In the genomic region with DNA sequence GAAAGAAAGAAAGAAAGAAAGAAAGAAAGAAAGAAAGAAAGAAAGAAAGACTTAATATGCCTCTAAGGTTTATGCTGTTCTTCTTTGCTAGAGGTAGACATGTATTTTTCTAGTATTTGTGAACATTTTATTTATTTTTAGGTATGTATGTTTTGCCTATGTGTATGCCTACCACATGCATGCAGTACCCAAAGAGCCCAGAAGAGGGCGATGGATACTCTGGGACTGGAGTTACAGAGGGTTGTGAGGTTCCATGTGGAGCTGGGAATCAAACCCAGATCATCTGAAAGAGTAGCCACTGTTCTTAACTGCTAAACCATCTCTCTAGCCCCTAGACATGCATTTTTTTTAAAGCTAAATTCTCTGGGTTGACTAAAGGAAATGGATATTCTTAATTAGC, we compare ENCODE assay signal across 17 mouse cellular contexts.
DNase-seq lines count a peak whose midpoint lies in the region; ATAC-seq and TF ChIP-seq lines count a peak whose summit lies in the region.
"Had no signal": no experiment of that assay in that cellular context is flagged by ENCODE, and none has a peak within 500 bp of the region (broad histone marks: within the 10 kb centered on the region; RNA-seq: fewer than 3 reads in every experiment).

No protein-coding gene starts in this region.

- intact Hi-C loops in heart, postnatal 25 days (cut with DNase I): no loop called here

- no peak overlapping the region for H3K4me3 ChIP-seq in heart, embryonic 12.5 days
- H3K4me3 ChIP-seq in liver, adult 2 months (ENCODE audit: insufficient read depth, low read depth, low read length): no peak overlapping the region
- H3K4me3 ChIP-seq in liver, embryonic 11.5 days (ENCODE audit: low read depth, low read length): no peak overlapping the region
- 0 out of 4 replicates have a peak overlapping the region, but pooled peaks of 1 of the 2 experiments have one; percentile 23 for H3K4me3 ChIP-seq in MEL (ENCODE audit: control insufficient read depth in 1 of 2, insufficient read depth in 1 of 2, low read depth in 2 of 2, low read length in 2 of 2)
- H3K4me3 ChIP-seq in embryonic facial prominence, embryonic 10.5 days: no peak overlapping the region
- H3K4me3 ChIP-seq: forebrain, embryonic 10.5 days; hindbrain, embryonic 13.5 days; neural tube, embryonic 13.5 days had no signal

- WGBS in heart, embryonic 12.5 days: 34% methylated on average over 1 of the region's 1 CpGs
- 79% methylated on average over 1 of the region's 1 CpGs for WGBS in liver, adult 2 months
- WGBS in liver, embryonic 11.5 days: 42% methylated on average over 1 of the region's 1 CpGs
- 57% methylated on average over 1 of the region's 1 CpGs for WGBS in embryonic facial prominence, embryonic 10.5 days

- TF ChIP-seq EP300 in MEL (IDR thresholded peaks at IDR 0.05; ENCODE audit: low read depth in 1 of 2, low read length in 2 of 2): no peak

- peak overlapping the region; percentile 37; the same call in 1 of the 2 replicates for H3K27ac ChIP-seq in heart, embryonic 12.5 days (ENCODE audit: poor library complexity, severe bottlenecking)
- H3K27ac ChIP-seq in liver, adult 2 months (replicated peaks; ENCODE audit: insufficient read depth, low read depth, low read length): no peak overlapping the region
- no peak overlapping the region; the same call in 1 of the 2 replicates for H3K27ac ChIP-seq in liver, embryonic 11.5 days (ENCODE audit: low read depth, low read length)
- peak overlapping the region; percentile 22 for H3K27ac ChIP-seq in MEL (ENCODE audit: control insufficient read depth, low read depth, low read length)
- no peak overlapping the region for H3K27ac ChIP-seq in embryonic facial prominence, embryonic 10.5 days (replicated peaks)
- H3K27ac ChIP-seq: forebrain, embryonic 10.5 days; hindbrain, embryonic 13.5 days; neural tube, embryonic 13.5 days had no signal

- peaks cover 93% of the 10 kb centered on the region for H3K4me1 ChIP-seq in heart, embryonic 12.5 days (replicated peaks)
- H3K4me1 ChIP-seq in liver, adult 2 months (ENCODE audit: control insufficient read depth, insufficient read depth, low read length): peaks cover 9% of the 10 kb centered on the region
- peaks cover 36% of the 10 kb centered on the region for H3K4me1 ChIP-seq in liver, embryonic 11.5 days (replicated peaks; ENCODE audit: control insufficient read depth, insufficient read depth, low read length)
- H3K4me1 ChIP-seq in MEL (ENCODE audit: control insufficient read depth in 1 of 2, insufficient read depth in 2 of 2, low read length in 2 of 2): peaks cover 15 to 27% of the 10 kb centered on the region in 2 experiments
- H3K4me1 ChIP-seq in embryonic facial prominence, embryonic 10.5 days: peaks cover 50% of the 10 kb centered on the region

- TF ChIP-seq CTCF in liver, adult 2 months (IDR thresholded peaks at IDR 0.05; ENCODE audit: low read depth, low read length): peak; percentile 3; the same call in 1 of the 2 replicates
- TF ChIP-seq CTCF in MEL (IDR thresholded peaks at IDR 0.05 in 2 of 3, conservative IDR thresholded peaks at IDR 0.05 in 1 of 3; ENCODE audit: control insufficient read depth in 1 of 3, insufficient read depth in 1 of 3, low read depth in 2 of 3, low read length in 3 of 3, poor library complexity in 1 of 3, severe bottlenecking in 1 of 3): peak; percentile 50 to 77 (median 52)

- DNase-seq in heart, postnatal 25 days (ENCODE audit: low spot score): no peak
- no peak for DNase-seq in liver, adult 2 months (ENCODE audit: extremely low read depth, low read depth, low spot score)
- no peak for DNase-seq in liver, embryonic 11.5 days (ENCODE audit: low spot score)
- DNase-seq in 416B (ENCODE audit: low read depth): peak; percentile 7
- peak; percentile 69 for DNase-seq in MEL (ENCODE audit: low read depth, low spot score)
- DNase-seq in urinary bladder, adult 18-20 months (ENCODE audit: low spot score in 2 of 2): no peak
- no peak for DNase-seq in embryonic facial prominence, embryonic 10.5 days (ENCODE audit: low spot score)
- DNase-seq: cerebellum, adult 9-11 months; gastrocnemius, postnatal 14 days; kidney, postnatal 10 days; lung, adult 18-20 months; midbrain, embryonic 14.5 days had no signal

- H3K36me3 ChIP-seq in heart, embryonic 12.5 days: peaks cover 26% of the 10 kb centered on the region
- peaks cover 3% of the 10 kb centered on the region; the same call in 1 of the 2 replicates for H3K36me3 ChIP-seq in liver, adult 2 months (ENCODE audit: control insufficient read depth, insufficient read depth, low read length)
- 0 out of 2 replicates have a peak, but pooled peaks cover 2% of the 10 kb centered on the region for H3K36me3 ChIP-seq in liver, embryonic 11.5 days (ENCODE audit: control insufficient read depth, insufficient read depth, low read length)
- peaks cover 0 to 26% of the 10 kb centered on the region in 2 experiments; a peak in 2 of 4 replicates for H3K36me3 ChIP-seq in MEL (ENCODE audit: control insufficient read depth in 1 of 2, insufficient read depth in 2 of 2, low read length in 2 of 2)
- peaks cover 81% of the 10 kb centered on the region for H3K36me3 ChIP-seq in embryonic facial prominence, embryonic 10.5 days (replicated peaks)
- H3K36me3 ChIP-seq: hindbrain, embryonic 13.5 days had no signal

- no peak for TF ChIP-seq POLR2A in liver, adult 2 months (IDR thresholded peaks at IDR 0.05; ENCODE audit: extremely low read depth, insufficient read depth, low read length)
- TF ChIP-seq POLR2A in MEL (IDR thresholded peaks at IDR 0.05; ENCODE audit: control insufficient read depth in 1 of 2, insufficient read depth in 1 of 2, low read depth in 1 of 2, low read length in 2 of 2, poor library complexity in 1 of 2): no peak

- no peaks in the 10 kb centered on the region for H3K27me3 ChIP-seq in heart, embryonic 12.5 days (replicated peaks)
- H3K27me3 ChIP-seq in liver, adult 2 months (ENCODE audit: control insufficient read depth, insufficient read depth, low read length): no peaks in the 10 kb centered on the region
- H3K27me3 ChIP-seq in liver, embryonic 11.5 days (replicated peaks; ENCODE audit: control insufficient read depth, insufficient read depth, low read length): peaks cover 5% of the 10 kb centered on the region
- H3K27me3 ChIP-seq in MEL (ENCODE audit: control insufficient read depth in 1 of 2, insufficient read depth in 2 of 2, low read length in 2 of 2): peaks cover 0 to 2% of the 10 kb centered on the region in 2 experiments; a peak in 1 of 4 replicates
- H3K27me3 ChIP-seq in embryonic facial prominence, embryonic 10.5 days (replicated peaks; ENCODE audit: low read depth, poor library complexity, severe bottlenecking): no peaks in the 10 kb centered on the region
- H3K27me3 ChIP-seq: neural tube, embryonic 13.5 days had no signal

- H3K4me2 ChIP-seq in heart, embryonic 12.5 days: no peak overlapping the region
- H3K4me2 ChIP-seq in liver, embryonic 11.5 days: no peak overlapping the region
- H3K4me2 ChIP-seq: hindbrain, embryonic 13.5 days; neural tube, embryonic 13.5 days had no signal

- no peak overlapping the region for H3K9ac ChIP-seq in heart, embryonic 12.5 days
- no peak overlapping the region for H3K9ac ChIP-seq in liver, adult 2 months (ENCODE audit: low read depth, low read length)
- H3K9ac ChIP-seq in liver, embryonic 11.5 days (ENCODE audit: low read depth, low read length): no peak overlapping the region
- no peak overlapping the region; the same call in 1 of the 2 replicates for H3K9ac ChIP-seq in MEL (ENCODE audit: control insufficient read depth, low read depth, low read length, poor library complexity, severe bottlenecking)
- H3K9ac ChIP-seq: hindbrain, embryonic 13.5 days; neural tube, embryonic 13.5 days had no signal

- H3K79me2 ChIP-seq in liver, adult 2 months (ENCODE audit: control insufficient read depth, insufficient read depth, low read length): no peaks in the 10 kb centered on the region; the same call in 1 of the 2 replicates
- no peaks in the 10 kb centered on the region; the same call in 1 of the 2 replicates for H3K79me2 ChIP-seq in MEL (ENCODE audit: control insufficient read depth, insufficient read depth, low read length, poor library complexity)

- peak; percentile 1; the same call in 1 of the 2 replicates for TF ChIP-seq RAD21 in MEL (IDR thresholded peaks at IDR 0.05; ENCODE audit: low read depth, low read length)

- no peaks in the 10 kb centered on the region for H3K9me3 ChIP-seq in heart, embryonic 12.5 days (replicated peaks)
- peaks cover 3% of the 10 kb centered on the region; the same call in 1 of the 2 replicates for H3K9me3 ChIP-seq in liver, embryonic 11.5 days (ENCODE audit: control insufficient read depth, low read length)
- no peaks in the 10 kb centered on the region for H3K9me3 ChIP-seq in MEL (replicated peaks; ENCODE audit: insufficient read depth, low read length)
- peaks cover 8% of the 10 kb centered on the region; the same call in 1 of the 2 replicates for H3K9me3 ChIP-seq in embryonic facial prominence, embryonic 10.5 days
- H3K9me3 ChIP-seq: hindbrain, embryonic 13.5 days had no signal

- ATAC-seq in heart, embryonic 12.5 days (ENCODE audit: insufficient number of reproducible peaks, low FRiP score): no peak
- ATAC-seq in liver, embryonic 11.5 days (replicated peaks; ENCODE audit: low FRiP score): no peak
- ATAC-seq: activated CD4-positive, CD25-positive, alpha-beta regulatory T cell, adult 4 months had no signal

TF ChIP-seq in MEL, 35 proteins besides CTCF, POLR2A, EP300 and RAD21:
- TF ChIP-seq SIN3A (IDR thresholded peaks at IDR 0.05; ENCODE audit: low read length) (no peak), MXI1 (IDR thresholded peaks at IDR 0.05; ENCODE audit: low read depth, low read length) (peak; percentile 14; the same call in 1 of the 2 replicates), POLR2AphosphoS2 (IDR thresholded peaks at IDR 0.05; ENCODE audit: low read length) (no peak), RCOR1 (IDR thresholded peaks at IDR 0.05; ENCODE audit: low read depth, low read length) (peak; percentile 5; the same call in 1 of the 2 replicates), MYC (IDR thresholded peaks at IDR 0.05; ENCODE audit: low read depth, low read length) (peak; percentile 4; the same call in 1 of the 2 replicates), MAZ (IDR thresholded peaks at IDR 0.05; ENCODE audit: low read depth, low read length) (0 out of 2 replicates have a peak, but pooled peaks have one; percentile 14), E2F4 (IDR thresholded peaks at IDR 0.05; ENCODE audit: borderline replicate concordance, low read depth, low read length) (0 out of 2 replicates have a peak, but pooled peaks have one; percentile 21), KAT2A (conservative IDR thresholded peaks at IDR 0.05; ENCODE audit: low read depth, low read length) (0 out of 2 replicates have a peak, but pooled peaks have one; percentile 7)

Comparison
In these comparisons a context has a peak if more than half of its experiments do, and no peak if none do; other contexts are left out.
1. H3K27ac ChIP-seq: peak in heart, embryonic 12.5 days (single experiment) and MEL (single experiment); none in liver, adult 2 months (single experiment), liver, embryonic 11.5 days (single experiment) and embryonic facial prominence, embryonic 10.5 days (single experiment).
2. DNase-seq: peak in 416B (single experiment) and MEL (single experiment); none in heart, postnatal 25 days (single experiment), liver, adult 2 months (single experiment), liver, embryonic 11.5 days (single experiment), urinary bladder, adult 18-20 months (0 of 2) and embryonic facial prominence, embryonic 10.5 days (single experiment).